Mouse (Mus musculus) liver, postnatal 0 days (tissue): ENCODE results near the gene Pcca.

Source experiments
- CTCF ChIP-seq: sonication (generic); IDR thresholded peaks from 2 replicates; pipeline ENCODE4 v1.5.1; 2016; ENCODE audit warnings: antibody characterized with exemption, low read depth
- EP300 ChIP-seq: IDR thresholded peaks from 2 replicates; pipeline ENCODE4 v1.6.1; 2016; ENCODE audit warnings: antibody characterized with exemption, low read depth, mild to moderate bottlenecking

GRCm38 (mm10) chr14:122691555-122691954 is 157.4 kb downstream of the Pcca start:
- TF ChIP-seq EP300, result no peak
- no peak for TF ChIP-seq CTCF
